In the genomic region with DNA sequence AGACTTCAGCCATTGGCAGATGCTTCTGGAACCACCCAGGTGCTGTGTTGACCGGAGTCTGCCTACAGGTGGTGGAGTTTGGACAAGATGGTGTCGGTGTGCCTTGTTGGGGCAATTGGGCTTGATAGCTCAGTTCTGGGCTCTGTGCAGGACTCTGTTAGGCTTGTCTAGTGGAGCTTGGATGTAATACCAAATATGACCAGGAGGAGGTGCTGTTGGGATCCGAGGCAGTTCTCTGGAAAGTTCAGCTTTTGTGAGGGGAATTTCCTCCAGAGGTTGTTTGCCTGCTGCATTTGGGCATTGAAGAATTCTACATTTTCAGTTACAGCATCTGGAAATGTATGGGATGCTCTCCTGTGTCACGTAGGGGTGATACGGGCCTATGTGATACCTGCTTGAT, we compare ENCODE assay signal across 11 mouse cellular contexts. TPM values are rescaled to one million over a fixed set of nuclear protein-coding genes. Genes with fewer than 3 reads are reported as not detected.
DNase-seq lines count a peak whose midpoint lies in the region; ATAC-seq and TF ChIP-seq lines count a peak whose summit lies in the region.
"Had no signal": no experiment of that assay in that cellular context is flagged by ENCODE, and none has a peak within 500 bp of the region (broad histone marks: within the 10 kb centered on the region; RNA-seq: fewer than 3 reads in every experiment).

No protein-coding gene starts in this region.

- H3K4me2 ChIP-seq in forebrain, embryonic 16.5 days (ENCODE audit: low read length), result no peak overlapping the region
- H3K4me2 ChIP-seq: hindbrain, embryonic 15.5 days had no signal

- no peaks in the 10 kb centered on the region for H3K9me3 ChIP-seq in forebrain, embryonic 16.5 days (ENCODE audit: control insufficient read depth, low read length)
- H3K9me3 ChIP-seq: hindbrain, embryonic 15.5 days; megakaryocyte, embryonic 14.5 days had no signal

- no peaks in the 10 kb centered on the region for H3K27me3 ChIP-seq in splenic B cell, adult 2 months (ENCODE audit: control insufficient read depth, insufficient read depth, low read length, poor library complexity, severe bottlenecking)
- no peaks in the 10 kb centered on the region for H3K27me3 ChIP-seq in forebrain, embryonic 16.5 days (replicated peaks; ENCODE audit: control insufficient read depth, insufficient read depth, low read length)
- H3K27me3 ChIP-seq: hindbrain, embryonic 15.5 days had no signal

- 98% methylated on average over 5 of the region's 5 CpGs for WGBS in forebrain, embryonic 16.5 days

- peak; percentile 61 for TF ChIP-seq CTCF in gastrocnemius, adult 2 months (IDR thresholded peaks at IDR 0.05)

- peaks cover 21% of the 10 kb centered on the region for H3K4me1 ChIP-seq in forebrain, embryonic 16.5 days (replicated peaks; ENCODE audit: control insufficient read depth, insufficient read depth, low read length)

- intact Hi-C loops in gastrocnemius, adult 2 months (cut with DNase I), result no loop called here

- no peak overlapping the region for H3K9ac ChIP-seq in forebrain, embryonic 16.5 days (replicated peaks; ENCODE audit: low read depth, low read length)
- H3K9ac ChIP-seq: hindbrain, embryonic 15.5 days had no signal

- no peak for DNase-seq in gastrocnemius, adult 2 months
- DNase-seq in gastrocnemius, adult 8-10 months (ENCODE audit: low spot score in 2 of 2), result no peak
- DNase-seq in spleen, adult 12 weeks (ENCODE audit: low spot score), result peak; percentile 29
- DNase-seq in spleen, postnatal 14 days (ENCODE audit: low spot score in 2 of 2), result no peak
- DNase-seq in c-Kit-negative CD71-positive TER-119-positive erythroid progenitor cells, embryonic 14.5 days (ENCODE audit: low read depth, low spot score), result peak; percentile 20
- peak; percentile 52 for DNase-seq in splenic B cell, adult 2 months (ENCODE audit: low read depth, low spot score)
- no peak for DNase-seq in urinary bladder, postnatal 14 days (ENCODE audit: low spot score)
- DNase-seq: cerebellum, postnatal 25 days had no signal

- no peaks in the 10 kb centered on the region for H3K36me3 ChIP-seq in splenic B cell, adult 2 months (ENCODE audit: control insufficient read depth, insufficient read depth, low read length, poor library complexity, severe bottlenecking)
- no peaks in the 10 kb centered on the region for H3K36me3 ChIP-seq in forebrain, embryonic 16.5 days (ENCODE audit: control insufficient read depth, insufficient read depth)
- H3K36me3 ChIP-seq: hindbrain, embryonic 15.5 days had no signal

- no peak for ATAC-seq in forebrain, embryonic 16.5 days

- no peak overlapping the region for H3K27ac ChIP-seq in gastrocnemius, adult 2 months
- H3K27ac ChIP-seq in forebrain, embryonic 16.5 days (ENCODE audit: low read length), result no peak overlapping the region
- H3K27ac ChIP-seq: hindbrain, embryonic 15.5 days had no signal

- H3K4me3 ChIP-seq in gastrocnemius, adult 2 months, result no peak overlapping the region
- no peak overlapping the region for H3K4me3 ChIP-seq in forebrain, embryonic 16.5 days (replicated peaks; ENCODE audit: low read length)
- H3K4me3 ChIP-seq: hindbrain, embryonic 15.5 days; megakaryocyte, embryonic 14.5 days had no signal

RNA-seq across cellular contexts. Expression of gene Elfn1, which starts 39.7 kb away (rescaled TPM):
- not detected for total RNA-seq in gastrocnemius, adult 2 months (2021)
- not detected for total RNA-seq in gastrocnemius, adult 8-10 months (2022)
- polyA plus RNA-seq in forebrain, embryonic 16.5 days (2015; fragmentation: Nextera tagmentation; extraction: Ambion mirVana), result 2.4 and 3.2 TPM in 2 replicates

Comparison
In these comparisons a context has a peak if more than half of its experiments do, and no peak if none do; other contexts are left out.
1. DNase-seq: peak in spleen, adult 12 weeks (single experiment), c-Kit-negative CD71-positive TER-119-positive erythroid progenitor cells, embryonic 14.5 days (single experiment) and splenic B cell, adult 2 months (single experiment); none in gastrocnemius, adult 2 months (single experiment), gastrocnemius, adult 8-10 months (0 of 2), spleen, postnatal 14 days (0 of 2) and urinary bladder, postnatal 14 days (single experiment).